Mouse (Mus musculus) ES-Bruce4 (cell line): ENCODE results near the gene Zfp383.

ENCODE experiments used
- EP300 ChIP-seq: IDR thresholded peaks from 2 replicates; pipeline ENCODE4 v1.6.1; 2011; ENCODE audit warnings: low read depth, low read length; ENCODE audit not compliant: insufficient read depth
- POLR2A ChIP-seq: IDR thresholded peaks from one replicate; pipeline ENCODE4 v1.8.1; 2011; ENCODE audit warnings: low read length; ENCODE audit not compliant: insufficient read depth

- TF ChIP-seq EP300 (no peak), POLR2A (no peak)
Measured at GRCm38 (mm10) chr7:29890501-29890900, 17.5 kb upstream of the Zfp383 start.
